ENCODE assay signal across 31 mouse cellular contexts in the genomic region with DNA sequence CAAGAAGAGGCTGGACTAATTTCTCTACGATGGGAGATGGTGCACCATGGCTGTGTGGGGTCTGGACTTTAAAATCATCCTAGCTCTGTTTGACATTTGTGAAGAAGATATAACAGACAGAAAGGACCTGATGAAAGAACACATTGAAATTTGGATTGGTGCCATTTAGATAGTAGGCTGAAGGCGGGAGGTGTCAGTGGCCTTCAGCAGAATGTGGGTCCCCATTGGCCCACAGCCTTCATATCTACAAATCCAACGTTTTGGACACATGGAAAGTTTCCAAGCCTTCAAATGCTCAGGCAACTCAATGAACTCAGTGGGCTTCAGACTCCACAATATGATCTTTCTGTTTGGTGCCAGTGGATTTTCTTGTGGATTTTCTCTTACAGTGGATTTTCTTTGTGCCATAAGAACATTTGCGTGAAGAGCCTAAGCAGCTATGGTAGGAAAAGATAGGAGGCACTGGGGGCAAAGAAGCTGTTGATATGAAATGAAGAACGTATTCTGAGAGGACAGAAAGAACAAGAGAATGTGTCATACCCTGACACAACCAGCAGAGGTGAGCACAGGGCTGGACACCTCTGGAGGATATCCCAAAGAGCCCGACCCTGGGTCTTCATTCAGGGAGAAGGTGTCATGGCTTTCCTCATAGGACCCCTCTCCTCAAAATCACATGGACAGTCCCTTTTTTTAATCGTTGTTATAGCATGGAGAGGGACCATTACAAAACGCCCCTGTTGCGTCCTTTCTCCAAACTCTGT.
A peak's percentile ranks its signal among the peaks of the same experiment; 100 is the strongest.
DNase-seq lines count a peak whose midpoint lies in the region; ATAC-seq and TF ChIP-seq lines count a peak whose summit lies in the region.
"Had no signal": no experiment of that assay in that cellular context is flagged by ENCODE, and none has a peak within 500 bp of the region (broad histone marks: within the 10 kb centered on the region; RNA-seq: fewer than 3 reads in every experiment).

No protein-coding gene starts in this region.

- TF ChIP-seq EP300 in CH12.LX (IDR thresholded peaks at IDR 0.05; ENCODE audit: low read length): no peak

- intact Hi-C loops in left cerebral cortex, adult 2 months (cut with DNase I): no loop called here
- intact Hi-C loops in gastrocnemius, postnatal 36 days (cut with DNase I): no loop called here

- no peaks in the 10 kb centered on the region for H3K9me3 ChIP-seq in heart, embryonic 16.5 days (replicated peaks; ENCODE audit: control insufficient read depth, low read length)
- no peaks in the 10 kb centered on the region for H3K9me3 ChIP-seq in CH12.LX (replicated peaks; ENCODE audit: low read length)
- H3K9me3 ChIP-seq: embryonic facial prominence, embryonic 12.5 days; heart, embryonic 10.5 days; liver, embryonic 15.5 days; lung, embryonic 15.5 days; megakaryocyte, embryonic 14.5 days; neural tube, embryonic 15.5 days had no signal

- no peaks in the 10 kb centered on the region for H3K36me3 ChIP-seq in heart, embryonic 16.5 days (ENCODE audit: control insufficient read depth, insufficient read depth)
- H3K36me3 ChIP-seq in CH12.LX (replicated peaks in 1 of 2; ENCODE audit: control insufficient read depth in 1 of 2, insufficient read depth in 1 of 2, low read length in 1 of 2): peaks cover 0 to 1% of the 10 kb centered on the region in 2 experiments
- H3K36me3 ChIP-seq: embryonic facial prominence, embryonic 12.5 days; G1E; heart, embryonic 10.5 days; liver, embryonic 15.5 days; lung, embryonic 15.5 days; neural tube, embryonic 15.5 days had no signal

- no peaks in the 10 kb centered on the region for H3K27me3 ChIP-seq in cerebellum, adult 2 months (ENCODE audit: control insufficient read depth, insufficient read depth, low read length)
- H3K27me3 ChIP-seq in heart, embryonic 16.5 days (ENCODE audit: control insufficient read depth, insufficient read depth, low read length): no peaks in the 10 kb centered on the region
- H3K27me3 ChIP-seq in CH12.LX (replicated peaks): no peaks in the 10 kb centered on the region
- H3K27me3 ChIP-seq: embryonic facial prominence, embryonic 12.5 days; liver, embryonic 15.5 days; lung, embryonic 15.5 days; megakaryocyte, embryonic 14.5 days; neural tube, embryonic 15.5 days had no signal

- no peak overlapping the region for H3K9ac ChIP-seq in heart, embryonic 16.5 days (ENCODE audit: low read length)
- no peak overlapping the region for H3K9ac ChIP-seq in CH12.LX (ENCODE audit: insufficient read depth, low read depth)
- H3K9ac ChIP-seq: embryonic facial prominence, embryonic 12.5 days; hindbrain, embryonic 14.5 days; liver, embryonic 15.5 days; lung, embryonic 15.5 days; neural tube, embryonic 15.5 days had no signal

- no peak for TF ChIP-seq POLR2A in cerebellum, adult 2 months (IDR thresholded peaks at IDR 0.05; ENCODE audit: borderline replicate concordance, insufficient read depth, low read length)
- no peak for TF ChIP-seq POLR2A in CH12.LX (IDR thresholded peaks at IDR 0.05; ENCODE audit: low read depth, low read length)

- peak; percentile 52; the same call in 1 of the 2 replicates for ATAC-seq in heart, embryonic 16.5 days (replicated peaks; ENCODE audit: extremely low read depth, insufficient read depth, low FRiP score)
- ATAC-seq: inflammation-experienced regulatory T-cells, adult 6 months had no signal

- H3K4me3 ChIP-seq in cerebellum, adult 2 months (replicated peaks; ENCODE audit: insufficient read depth, low read depth, low read length): no peak overlapping the region
- no peak overlapping the region for H3K4me3 ChIP-seq in heart, embryonic 16.5 days (ENCODE audit: low read length)
- no peak overlapping the region for H3K4me3 ChIP-seq in left cerebral cortex, adult 2 months
- no peak overlapping the region for H3K4me3 ChIP-seq in CH12.LX (replicated peaks in 1 of 3; ENCODE audit: low read depth in 2 of 3, low read length in 2 of 3, poor library complexity in 1 of 3)
- H3K4me3 ChIP-seq: embryonic facial prominence, embryonic 12.5 days; heart, embryonic 10.5 days; liver, embryonic 15.5 days; lung, embryonic 15.5 days; neural tube, embryonic 15.5 days had no signal

- in situ Hi-C loops in CH12.LX (cut with MboI; ENCODE audit: low pct_ligation_motif_present, low pct_unique_long_range_greater_than_20kb, low sequenced_read_pairs): no loop called here

- peak; percentile 58 for TF ChIP-seq RAD21 in CH12.LX (IDR thresholded peaks at IDR 0.05; ENCODE audit: low read depth, low read length)

- no peaks in the 10 kb centered on the region for H3K79me2 ChIP-seq in CH12.LX (replicated peaks; ENCODE audit: control insufficient read depth, extremely low read depth, insufficient read depth, poor library complexity, severe bottlenecking)

- H3K27ac ChIP-seq in cerebellum, adult 2 months (ENCODE audit: insufficient read depth, low read length): peak overlapping the region; percentile 49; the same call in 1 of the 2 replicates
- H3K27ac ChIP-seq in heart, embryonic 16.5 days (ENCODE audit: low read length): no peak overlapping the region
- H3K27ac ChIP-seq in left cerebral cortex, adult 2 months: no peak overlapping the region
- no peak overlapping the region for H3K27ac ChIP-seq in CH12.LX (ENCODE audit: insufficient read depth, low read depth)
- H3K27ac ChIP-seq: embryonic facial prominence, embryonic 12.5 days; heart, embryonic 10.5 days; hindbrain, embryonic 14.5 days; liver, embryonic 15.5 days; lung, embryonic 15.5 days; neural tube, embryonic 15.5 days; stomach, postnatal 0 days had no signal

- dilution Hi-C loops in CH12.LX (cut with MboI; ENCODE audit: extremely low pct_ligation_motif_present, extremely low pct_unique_long_range_greater_than_20kb, low sequenced_read_pairs): no loop called here

- no peak for DNase-seq in cerebellum, adult 2 months
- no peak for DNase-seq in cerebellum, postnatal 36 days
- DNase-seq in heart, postnatal 4 days: no peak
- DNase-seq in left cerebral cortex, adult 2 months (ENCODE audit: extremely low spot score in 1 of 2, low spot score in 2 of 2): no peak
- no peak for DNase-seq in left cerebral cortex, adult 11 months (ENCODE audit: low spot score)
- DNase-seq in CH12.LX (ENCODE audit: extremely low read depth): no peak
- no peak for DNase-seq in gastrocnemius, postnatal 36 days
- DNase-seq: adrenal gland, adult 8-10 months; cerebellum, adult 8-10 months; cerebellum, postnatal 25 days; gastrocnemius, postnatal 10 days; heart, postnatal 36 days; kidney, adult 11 months; kidney, postnatal 36 days; layer of hippocampus, postnatal 36 days; liver; lung, postnatal 36 days; midbrain, embryonic 14.5 days; right cerebral cortex, adult 18-20 months; spleen, adult 18-20 months had no signal

- WGBS in cerebellum, adult 2 months: 63% methylated on average over 9 of the region's 9 CpGs
- WGBS in heart, embryonic 16.5 days: 62% methylated on average over 9 of the region's 9 CpGs

- no peak for TF ChIP-seq CTCF in cerebellum, adult 2 months (IDR thresholded peaks at IDR 0.05; ENCODE audit: borderline replicate concordance, insufficient read depth, low read depth, low read length)
- TF ChIP-seq CTCF in left cerebral cortex, adult 2 months (IDR thresholded peaks at IDR 0.05): peak; percentile 9
- TF ChIP-seq CTCF in CH12.LX (conservative IDR thresholded peaks at IDR 0.05 in 1 of 2, IDR thresholded peaks at IDR 0.05 in 1 of 2; ENCODE audit: low read depth in 2 of 2, low read length in 2 of 2): peak in 1 of 2 experiments; percentile 49; a peak in 3 of 4 replicates

- H3K4me1 ChIP-seq in cerebellum, adult 2 months (ENCODE audit: control insufficient read depth, insufficient read depth, low read length): peaks cover 66% of the 10 kb centered on the region
- peaks cover 22% of the 10 kb centered on the region for H3K4me1 ChIP-seq in heart, embryonic 16.5 days (ENCODE audit: control insufficient read depth, insufficient read depth, low read length)
- peaks cover 25 to 69% of the 10 kb centered on the region in 2 experiments for H3K4me1 ChIP-seq in CH12.LX (ENCODE audit: control insufficient read depth in 1 of 2, insufficient read depth in 2 of 2)
- H3K4me1 ChIP-seq: liver, embryonic 15.5 days had no signal

- H3K4me2 ChIP-seq in heart, embryonic 16.5 days (ENCODE audit: low read depth, low read length): peak overlapping the region; percentile 19; the same call in 1 of the 2 replicates
- H3K4me2 ChIP-seq in CH12.LX (ENCODE audit: insufficient read depth, low read depth, poor library complexity, severe bottlenecking): no peak overlapping the region
- H3K4me2 ChIP-seq: embryonic facial prominence, embryonic 12.5 days; hindbrain, embryonic 14.5 days; liver, embryonic 15.5 days; lung, embryonic 15.5 days; neural tube, embryonic 15.5 days had no signal

TF ChIP-seq in CH12.LX, 34 proteins besides CTCF, POLR2A, EP300 and RAD21:
- TF ChIP-seq E2F4 (IDR thresholded peaks at IDR 0.05; ENCODE audit: insufficient replicate concordance, low read depth, low read length) (no peak), USF1 (IDR thresholded peaks at IDR 0.05; ENCODE audit: low read depth, low read length) (no peak), SMC3 (IDR thresholded peaks at IDR 0.05; ENCODE audit: low read depth, low read length) (peak; percentile 49)
